Mouse (Mus musculus) hindbrain, embryonic 14.5 days (tissue): ENCODE results near the gene Trim66. TPM values are rescaled to one million over a fixed set of nuclear protein-coding genes. Genes with fewer than 3 reads are reported as not detected.

Experiments
- ATAC-seq: fragments of 200-750 bp; cut with Nextera tagmentation; 2 replicates; pipeline ENCODE4 v1.8.0; 2017; ENCODE audit warnings: moderate number of reproducible peaks, mild to moderate bottlenecking, moderate TSS enrichment, moderate library complexity; ENCODE audit not compliant: low FRiP score
- DNase-seq: peaks from one replicate; pipeline ENCODE4 v3.0.0-alpha.2; 2015; ENCODE audit warnings: low spot score
- H3K27ac ChIP-seq: fragments of 300-500 bp; sonication (generic); 2 replicates; pipeline ENCODE4 v1.5.1; 2014; ENCODE audit warnings: mild to moderate bottlenecking, moderate library complexity
- H3K27me3 ChIP-seq: fragments of 300-500 bp; sonication (generic); 2 replicates; pipeline ENCODE4 v1.6.1; 2014; ENCODE audit warnings: mild to moderate bottlenecking, low read length, mixed read lengths; ENCODE audit not compliant: control insufficient read depth, insufficient read depth
- H3K36me3 ChIP-seq: fragments of 300-500 bp; sonication (generic); replicated peaks from 2 replicates; pipeline ENCODE4 v1.6.1; 2014; ENCODE audit not compliant: control insufficient read depth, insufficient read depth
- H3K4me1 ChIP-seq: fragments of 300-500 bp; sonication (generic); replicated peaks from 2 replicates; pipeline ENCODE4 v1.6.1; 2014; ENCODE audit warnings: antibody characterized with exemption, low read length, mixed read lengths; ENCODE audit not compliant: control insufficient read depth, insufficient read depth
- H3K4me2 ChIP-seq: fragments of 300-500 bp; sonication (generic); replicated peaks from 2 replicates; pipeline ENCODE4 v1.6.1; 2014; ENCODE audit warnings: mild to moderate bottlenecking, moderate library complexity
- H3K4me3 ChIP-seq: fragments of 300-500 bp; sonication (generic); replicated peaks from 2 replicates; pipeline ENCODE4 v1.5.1; 2014; ENCODE audit warnings: mild to moderate bottlenecking, low read length
- H3K9ac ChIP-seq: fragments of 300-500 bp; sonication (generic); 2 replicates; pipeline ENCODE4 v1.6.1; 2014
- H3K9me3 ChIP-seq: fragments of 300-500 bp; sonication (generic); 2 replicates; pipeline ENCODE4 v1.6.1; 2016; ENCODE audit warnings: low read length; ENCODE audit not compliant: control insufficient read depth
- WGBS: fragments of 180-500 bp; shearing (Covaris S2); extraction: QIAGEN DNeasy Blood & Tissue Kit; methylation state at CpG from one replicate; pipeline ENCODE4 v1.1.7; 2014; 5-methylcytosine and 5-hydroxymethylcytosine counted together
- polyA plus RNA-seq: library from polyadenylated mRNA; unstranded; fragments of >200 nt; fragmentation: Nextera tagmentation; extraction: Ambion mirVana; gene quantifications from 2 replicates; pipeline ENCODE4 v1.2.1, GENCODE M21; 2014

Trim66 gene
- polyA plus RNA-seq, 1 experiment from 2014 or later, result 0.82 TPM

- DNase-seq, result no peak
- H3K9ac ChIP-seq, result no peak overlapping the region
- no peak overlapping the region for H3K4me3 ChIP-seq
- WGBS, result 89% methylated on average over 3 of the region's 3 CpGs
- H3K27me3 ChIP-seq, result no peaks in the 10 kb centered on the region
- H3K9me3 ChIP-seq, result no peaks in the 10 kb centered on the region
- no peak overlapping the region for H3K4me2 ChIP-seq
- no peaks in the 10 kb centered on the region for H3K4me1 ChIP-seq
- H3K27ac ChIP-seq, result no peak overlapping the region
- no peak for ATAC-seq
- H3K36me3 ChIP-seq, result no peaks in the 10 kb centered on the region
Observed at GRCm38 (mm10) chr7:109477926-109478325, 30.0 kb downstream of the Trim66 start.

GRCm38 (mm10) chr7:109470700-109471099, 37.2 kb downstream of the Trim66 start:
- H3K4me3 ChIP-seq, result no peak overlapping the region
- H3K27me3 ChIP-seq, result no peaks in the 10 kb centered on the region
- no peak overlapping the region for H3K27ac ChIP-seq
- no peaks in the 10 kb centered on the region for H3K36me3 ChIP-seq
- WGBS, result 68% methylated on average over 4 of the region's 4 CpGs
- DNase-seq (no peak), ATAC-seq (no peak)
- H3K4me1 ChIP-seq, result no peaks in the 10 kb centered on the region
- no peaks in the 10 kb centered on the region for H3K9me3 ChIP-seq
- H3K9ac ChIP-seq, result no peak overlapping the region
- H3K4me2 ChIP-seq, result no peak overlapping the region

- Histone ChIP-seq H3K36me3 (no peaks in the 10 kb centered on the region), H3K9me3 (no peaks in the 10 kb centered on the region), H3K4me1 (no peaks in the 10 kb centered on the region), H3K27me3 (no peaks in the 10 kb centered on the region), H3K9ac (no peak overlapping the region), H3K27ac (no peak overlapping the region), H3K4me3 (no peak overlapping the region), H3K4me2 (no peak overlapping the region)
- DNase-seq (no peak), ATAC-seq (no peak)
- 51% methylated on average over 6 of the region's 6 CpGs for WGBS
Observed at GRCm38 (mm10) chr7:109468262-109468701, 39.7 kb downstream of the Trim66 start.

GRCm38 (mm10) chr7:109467591-109467990, 40.3 kb downstream of the Trim66 start:
- ATAC-seq, result no peak
- no peak for DNase-seq

GRCm38 (mm10) chr7:109460698-109461097, 47.2 kb downstream of the Trim66 start:
- no peak overlapping the region for H3K4me3 ChIP-seq
- no peaks in the 10 kb centered on the region for H3K27me3 ChIP-seq
- H3K9ac ChIP-seq, result no peak overlapping the region
- no peak overlapping the region for H3K27ac ChIP-seq
- H3K4me1 ChIP-seq, result no peaks in the 10 kb centered on the region
- H3K9me3 ChIP-seq, result no peaks in the 10 kb centered on the region
- DNase-seq, result no peak
- no peak for ATAC-seq
- no peak overlapping the region for H3K4me2 ChIP-seq
- H3K36me3 ChIP-seq, result no peaks in the 10 kb centered on the region
- WGBS, result 95% methylated on average over 8 of the region's 8 CpGs

More at GRCm38 (mm10) chr7:109467591-109467990, 40.3 kb downstream of the Trim66 start:
- no peaks in the 10 kb centered on the region for H3K9me3 ChIP-seq
- no peak overlapping the region for H3K4me2 ChIP-seq
- WGBS, result 70% methylated on average over 2 of the region's 2 CpGs
- H3K27ac ChIP-seq, result no peak overlapping the region
- H3K9ac ChIP-seq, result no peak overlapping the region
- no peak overlapping the region for H3K4me3 ChIP-seq
- H3K4me1 ChIP-seq, result no peaks in the 10 kb centered on the region
- no peaks in the 10 kb centered on the region for H3K27me3 ChIP-seq
- H3K36me3 ChIP-seq, result no peaks in the 10 kb centered on the region

GRCm38 (mm10) chr7:109456563-109456962, 51.4 kb downstream of the Trim66 start:
- Histone ChIP-seq H3K4me3 (no peak overlapping the region), H3K27ac (no peak overlapping the region), H3K9ac (no peak overlapping the region), H3K4me1 (no peaks in the 10 kb centered on the region), H3K4me2 (no peak overlapping the region), H3K9me3 (no peaks in the 10 kb centered on the region), H3K27me3 (no peaks in the 10 kb centered on the region), H3K36me3 (no peaks in the 10 kb centered on the region)
- ATAC-seq, result no peak
- DNase-seq, result no peak
- WGBS, result 67% methylated on average over 6 of the region's 6 CpGs

- Histone ChIP-seq H3K4me2 (no peak overlapping the region), H3K9me3 (no peaks in the 10 kb centered on the region), H3K27ac (no peak overlapping the region), H3K27me3 (no peaks in the 10 kb centered on the region), H3K4me3 (no peak overlapping the region), H3K4me1 (no peaks in the 10 kb centered on the region), H3K9ac (no peak overlapping the region), H3K36me3 (no peaks in the 10 kb centered on the region)
- WGBS, result 84% methylated on average over 2 of the region's 2 CpGs
- ATAC-seq (no peak), DNase-seq (no peak)
Observed at GRCm38 (mm10) chr7:109455748-109456147, 52.2 kb downstream of the Trim66 start.

- Histone ChIP-seq H3K9me3 (no peaks in the 10 kb centered on the region), H3K4me3 (no peak overlapping the region), H3K9ac (no peak overlapping the region), H3K27me3 (no peaks in the 10 kb centered on the region), H3K27ac (no peak overlapping the region), H3K4me1 (no peaks in the 10 kb centered on the region), H3K4me2 (no peak overlapping the region), H3K36me3 (no peaks in the 10 kb centered on the region)
- ATAC-seq (no peak), DNase-seq (no peak)
- WGBS, result 89% methylated on average over 9 of the region's 9 CpGs
Observed at GRCm38 (mm10) chr7:109454856-109455255, 53.1 kb downstream of the Trim66 start.

GRCm38 (mm10) chr7:109448060-109448459, 59.9 kb downstream of the Trim66 start:
- Histone ChIP-seq H3K4me1 (no peaks in the 10 kb centered on the region), H3K9me3 (no peaks in the 10 kb centered on the region), H3K27me3 (no peaks in the 10 kb centered on the region), H3K9ac (no peak overlapping the region), H3K36me3 (no peaks in the 10 kb centered on the region), H3K27ac (no peak overlapping the region), H3K4me2 (no peak overlapping the region), H3K4me3 (no peak overlapping the region)
- WGBS, result 48% methylated on average over 2 of the region's 2 CpGs
- ATAC-seq, result no peak
- no peak for DNase-seq

- Histone ChIP-seq H3K9ac (no peak overlapping the region), H3K27me3 (no peaks in the 10 kb centered on the region), H3K27ac (no peak overlapping the region), H3K36me3 (no peaks in the 10 kb centered on the region), H3K9me3 (no peaks in the 10 kb centered on the region), H3K4me2 (no peak overlapping the region), H3K4me1 (no peaks in the 10 kb centered on the region), H3K4me3 (no peak overlapping the region)
- DNase-seq (peak; percentile 78), ATAC-seq (no peak)
- WGBS, result 8% methylated on average over 6 of the region's 6 CpGs
Observed at GRCm38 (mm10) chr7:109445012-109445411, 62.9 kb downstream of the Trim66 start.
